Mouse (Mus musculus) heart, embryonic 12.5 days (tissue): ENCODE measurements at regions not wholly inside any gene's neighbourhood (a gene's known extent, or its start where the extent isn't known, plus 50 kb on each side); places are given as distances from the start of the nearest gene placed in this dataset.

Source experiments
- ATAC-seq: fragments of 200-750 bp; cut with Nextera tagmentation; 2 replicates; pipeline ENCODE4 v1.8.0; 2017; ENCODE audit warnings: moderate TSS enrichment, moderate library complexity; ENCODE audit not compliant: insufficient number of reproducible peaks, low FRiP score
- H3K27ac ChIP-seq: fragments of 300-500 bp; sonication (generic); 2 replicates; pipeline ENCODE4 v1.5.1; 2016; ENCODE audit warnings: mild to moderate bottlenecking, moderate library complexity; ENCODE audit not compliant: poor library complexity, severe bottlenecking
- H3K27me3 ChIP-seq: fragments of 300-500 bp; sonication (generic); replicated peaks from 2 replicates; pipeline ENCODE4 v1.6.1; 2016; ENCODE audit warnings: mild to moderate bottlenecking, moderate library complexity
- H3K36me3 ChIP-seq: fragments of 300-500 bp; sonication (generic); 2 replicates; pipeline ENCODE4 v1.6.1; 2016; ENCODE audit warnings: mild to moderate bottlenecking, moderate library complexity
- H3K4me1 ChIP-seq: fragments of 300-500 bp; sonication (generic); replicated peaks from 2 replicates; pipeline ENCODE4 v1.6.1; 2016; ENCODE audit warnings: mild to moderate bottlenecking
- H3K4me2 ChIP-seq: fragments of 300-500 bp; sonication (generic); 2 replicates; pipeline ENCODE4 v1.6.1; 2016; ENCODE audit warnings: mild to moderate bottlenecking, moderate library complexity
- H3K4me3 ChIP-seq: fragments of 300-500 bp; sonication (generic); 2 replicates; pipeline ENCODE4 v1.5.1; 2016; ENCODE audit warnings: mild to moderate bottlenecking
- H3K9ac ChIP-seq: fragments of 300-500 bp; sonication (generic); 2 replicates; pipeline ENCODE4 v1.6.1; 2016; ENCODE audit warnings: mild to moderate bottlenecking, moderate library complexity
- H3K9me3 ChIP-seq: fragments of 300-500 bp; sonication (generic); replicated peaks from 2 replicates; pipeline ENCODE4 v1.6.1; 2016; ENCODE audit warnings: mild to moderate bottlenecking, moderate library complexity
- WGBS: fragments of 180-500 bp; shearing (Covaris S2); methylation state at CpG from one replicate; pipeline ENCODE4 v1.1.7; 2016; 5-methylcytosine and 5-hydroxymethylcytosine counted together

DNA sequence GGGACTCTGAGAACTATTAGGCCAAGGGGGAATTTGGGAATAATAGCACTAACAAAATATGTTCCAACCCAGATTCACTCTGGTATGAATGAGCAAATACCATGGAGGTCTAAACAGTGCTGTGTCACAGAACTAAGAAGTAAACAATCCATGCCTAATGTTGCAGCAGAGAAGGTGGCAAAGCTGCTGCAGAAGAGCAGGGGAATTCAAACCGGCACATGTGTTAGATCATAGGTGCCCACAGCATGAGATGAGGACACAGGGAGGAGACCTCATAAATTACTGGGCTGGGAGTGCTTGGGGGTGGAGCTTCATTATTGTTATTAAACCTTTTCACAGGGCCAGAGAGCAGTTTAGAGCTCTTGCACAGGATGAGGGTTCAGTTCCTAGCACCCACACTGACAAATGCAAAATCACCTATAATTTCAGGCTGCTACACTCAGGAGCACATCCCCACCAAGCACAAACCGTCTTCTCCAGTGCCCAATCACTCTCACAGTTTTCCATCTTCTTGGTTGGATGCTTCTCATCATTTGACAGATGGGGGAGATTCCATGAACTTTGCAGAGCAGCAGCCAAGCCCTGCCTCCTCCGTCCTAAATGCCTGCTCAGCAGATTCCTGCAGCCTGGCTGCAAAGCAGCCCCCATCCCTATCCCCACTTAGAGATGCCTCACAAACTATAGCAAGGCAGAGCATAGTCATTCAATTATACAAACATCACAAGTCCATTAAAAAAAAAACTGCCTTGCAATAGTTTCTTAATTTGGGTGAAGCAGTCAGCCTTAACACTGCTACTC, 79.0 kb upstream of the Rarb start:
- Histone ChIP-seq H3K4me3 (no peak overlapping the region), H3K27me3 (no peaks in the 10 kb centered on the region), H3K36me3 (no peaks in the 10 kb centered on the region), H3K9me3 (no peaks in the 10 kb centered on the region), H3K4me1 (no peaks in the 10 kb centered on the region), H3K27ac (no peak overlapping the region), H3K4me2 (no peak overlapping the region), H3K9ac (no peak overlapping the region)
- 52% methylated on average over 3 of the region's 3 CpGs for WGBS
- no peak for ATAC-seq

DNA sequence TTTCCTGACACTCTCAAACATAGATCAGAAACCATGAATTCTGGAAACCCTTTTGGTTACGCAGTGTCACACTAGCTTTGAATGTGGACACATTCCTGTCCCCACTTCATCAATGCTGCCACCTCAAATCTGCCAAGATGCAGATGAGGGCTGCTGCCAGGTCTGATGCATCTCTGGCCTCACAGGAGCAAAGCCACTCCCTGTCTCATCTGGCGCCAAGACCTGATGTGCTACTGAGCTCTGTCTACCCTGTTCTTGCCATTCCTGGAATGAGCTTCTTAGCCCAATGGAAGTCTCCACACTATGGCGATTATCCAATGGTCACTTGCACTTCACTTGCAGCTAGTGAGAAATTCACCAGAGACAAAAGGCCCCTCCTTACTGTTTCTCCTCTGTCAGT, 78.0 kb upstream of the Rarb start:
- no peak for ATAC-seq
- H3K27me3 ChIP-seq, result no peaks in the 10 kb centered on the region
- no peak overlapping the region for H3K27ac ChIP-seq
- whole genome bisulfite sequencing, result 80% methylated on average over 3 of the region's 3 CpGs
- H3K36me3 ChIP-seq, result no peaks in the 10 kb centered on the region
- no peaks in the 10 kb centered on the region for H3K9me3 ChIP-seq
- no peak overlapping the region for H3K4me2 ChIP-seq
- H3K4me1 ChIP-seq, result no peaks in the 10 kb centered on the region
- no peak overlapping the region for H3K9ac ChIP-seq
- H3K4me3 ChIP-seq, result no peak overlapping the region

DNA sequence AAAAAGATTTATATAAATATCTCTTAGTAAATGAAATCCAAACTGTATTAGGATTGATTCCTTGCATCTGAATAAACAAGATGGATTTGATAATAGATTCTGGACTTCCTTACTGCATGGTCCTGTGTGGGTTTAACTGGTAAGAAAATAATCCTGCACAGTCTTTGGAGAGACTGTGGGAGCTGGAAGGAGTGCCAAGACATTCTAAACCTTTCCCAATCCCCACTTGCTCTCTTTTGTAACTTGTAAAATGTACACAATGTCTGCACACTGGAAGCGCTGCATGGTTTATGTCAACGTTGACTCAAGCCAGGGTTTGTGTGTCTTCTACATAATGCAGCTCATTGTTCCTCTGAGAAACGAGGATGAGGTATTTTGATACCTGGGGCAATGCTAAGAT, 62.3 kb upstream of the Rarb start:
- WGBS, result 51% methylated on average over 3 of the region's 3 CpGs
- Histone ChIP-seq H3K9ac (no peak overlapping the region), H3K4me2 (no peak overlapping the region), H3K36me3 (no peaks in the 10 kb centered on the region), H3K4me1 (no peaks in the 10 kb centered on the region), H3K27ac (no peak overlapping the region), H3K9me3 (no peaks in the 10 kb centered on the region), H3K27me3 (no peaks in the 10 kb centered on the region), H3K4me3 (no peak overlapping the region)
- no peak for ATAC-seq

DNA sequence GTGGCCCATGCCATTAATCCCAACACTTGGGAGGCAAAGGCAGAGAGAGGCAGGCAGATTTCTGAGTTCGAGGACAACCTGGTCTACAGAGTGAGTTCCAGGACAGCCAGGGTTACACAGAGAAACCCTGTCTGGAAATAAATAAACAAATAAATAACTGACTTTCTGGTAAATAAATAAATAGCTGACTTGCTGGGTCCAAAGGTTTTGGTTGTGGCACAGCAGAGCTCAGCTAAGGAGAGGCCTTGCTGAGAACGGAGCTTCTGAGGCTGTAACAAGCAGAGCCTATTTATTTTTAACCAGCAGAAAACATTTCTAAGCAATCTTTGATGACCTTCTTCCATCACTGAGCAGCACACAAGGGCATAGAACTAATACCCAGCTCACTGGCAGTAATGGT, 50.3 kb upstream of the Rarb start:
- Histone ChIP-seq H3K9ac (no peak overlapping the region), H3K9me3 (no peaks in the 10 kb centered on the region), H3K4me1 (no peaks in the 10 kb centered on the region), H3K27ac (no peak overlapping the region), H3K27me3 (no peaks in the 10 kb centered on the region), H3K36me3 (no peaks in the 10 kb centered on the region), H3K4me2 (no peak overlapping the region), H3K4me3 (no peak overlapping the region)
- WGBS, result 82% methylated on average over 2 of the region's 2 CpGs
- ATAC-seq, result no peak
